Mouse (Mus musculus): ENCODE measurements around the gene Hist1h2ai. TPM values are rescaled to one million over a fixed set of nuclear protein-coding genes. Genes with fewer than 3 reads are reported as not detected.
A peak's percentile ranks its signal among the peaks of the same experiment; 100 is the strongest.
"Not testable (repeated sequence)": the region's sequence is repeated elsewhere in the genome, so short reads cannot be mapped to it uniquely, and the experiment has no call there.

Gene Hist1h2ai
- polyA plus RNA-seq, 1 experiment from 2014 or later, result 8.4 TPM

DNA sequence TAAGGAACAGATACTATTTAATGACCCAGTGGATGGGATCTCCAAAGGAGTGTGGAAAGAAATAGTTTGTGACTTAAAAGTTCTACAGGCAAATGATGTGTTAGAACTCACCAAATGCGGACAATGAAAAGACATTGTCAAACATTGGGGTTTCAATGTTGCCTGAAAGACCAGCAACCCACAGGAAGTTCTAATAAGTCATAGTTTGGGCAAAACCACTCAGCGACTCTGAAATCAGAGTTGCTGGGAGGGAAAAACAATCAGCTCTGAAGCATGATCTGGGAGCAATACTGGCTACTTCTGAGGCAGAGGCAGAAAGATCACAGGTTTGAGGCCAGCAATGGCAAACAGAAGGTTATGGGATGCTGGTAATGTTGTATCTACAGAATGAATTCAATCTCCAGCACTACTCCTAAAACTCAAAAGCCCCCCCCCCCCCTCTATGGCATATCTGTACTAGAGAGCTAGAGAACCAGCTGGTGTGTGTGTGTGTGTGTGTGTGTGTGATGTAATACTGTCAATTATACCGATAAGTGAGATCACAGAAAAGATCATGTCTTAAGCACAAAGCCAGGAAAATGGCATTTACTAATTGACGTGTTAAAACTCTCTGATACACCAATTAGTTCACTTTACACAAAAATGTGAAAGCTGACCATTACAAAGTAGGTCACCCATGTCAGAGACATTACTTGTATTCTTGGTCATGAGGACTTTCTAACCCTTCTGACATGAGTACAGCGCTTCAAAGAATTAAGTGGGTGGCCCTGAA, 33.4 kb downstream of the Hist1h2ai start:
- H3K4me1 ChIP-seq (ENCODE audit: control insufficient read depth, insufficient read depth, low read length), result peaks cover 13% of the 10 kb centered on the region
- no peaks in the 10 kb centered on the region for H3K27me3 ChIP-seq (ENCODE audit: control insufficient read depth, insufficient read depth, low read length)
- H3K9me3 ChIP-seq (replicated peaks; ENCODE audit: control insufficient read depth, low read length), result no peaks in the 10 kb centered on the region
- H3K9ac ChIP-seq (ENCODE audit: low read depth, low read length), result peak overlapping the region; percentile 72
- H3K4me2 ChIP-seq, result peak overlapping the region; percentile 79
- peak overlapping the region; percentile 57 for H3K4me3 ChIP-seq (ENCODE audit: low read depth, low read length)
- 6% methylated on average over 5 of the region's 5 CpGs for WGBS (ENCODE audit: insufficient replicate concordance)
- H3K36me3 ChIP-seq (ENCODE audit: control insufficient read depth, insufficient read depth, low read length), result no peaks in the 10 kb centered on the region
- no peak for ATAC-seq (replicated peaks; ENCODE audit: insufficient number of reproducible peaks, low FRiP score, low TSS enrichment)
- peak overlapping the region; percentile 79 for H3K27ac ChIP-seq (ENCODE audit: low read depth, low read length)

DNA sequence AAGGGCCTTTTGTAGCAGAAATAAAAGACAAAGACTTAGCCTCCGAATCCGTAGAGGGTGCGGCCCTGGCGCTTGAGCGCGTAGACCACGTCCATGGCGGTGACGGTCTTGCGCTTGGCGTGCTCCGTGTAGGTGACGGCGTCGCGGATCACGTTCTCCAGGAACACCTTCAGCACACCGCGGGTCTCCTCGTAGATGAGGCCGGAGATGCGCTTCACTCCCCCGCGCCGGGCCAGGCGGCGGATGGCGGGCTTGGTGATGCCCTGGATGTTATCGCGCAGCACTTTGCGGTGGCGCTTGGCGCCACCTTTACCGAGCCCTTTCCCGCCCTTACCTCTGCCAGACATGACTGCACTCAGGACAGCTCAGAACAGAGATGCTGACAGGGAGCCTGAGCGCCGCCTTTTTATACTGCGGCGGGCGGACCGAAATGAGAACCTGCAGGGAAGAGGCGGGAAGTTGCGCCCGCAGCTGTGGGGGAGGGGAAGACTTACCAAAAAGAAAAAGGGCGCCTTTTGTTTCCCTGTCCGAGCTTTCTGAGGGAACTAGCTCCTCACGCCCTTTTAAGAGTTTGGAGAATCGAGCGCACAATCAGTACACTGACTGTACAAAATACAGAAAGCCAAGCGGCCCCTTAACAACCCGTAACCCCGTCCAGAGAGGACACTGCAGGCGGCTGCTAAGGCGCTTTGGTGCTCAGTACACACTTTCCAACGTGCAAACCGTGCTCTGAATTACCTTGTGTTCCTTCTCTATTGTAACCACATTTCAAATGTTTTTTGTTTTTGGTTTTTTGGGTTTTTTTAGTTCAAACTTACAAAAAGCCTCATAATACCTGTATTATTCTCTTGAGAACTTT, 34.2 kb downstream of the Hist1h2ai start, which contains the start of gene Hist1h4k:
Gene Hist1h4k (minus strand): TSS at position 347 of the 859 bp plus-strand sequence.
- H3K27me3 ChIP-seq (ENCODE audit: control insufficient read depth, insufficient read depth, low read length); H3K9me3 ChIP-seq (replicated peaks; ENCODE audit: control insufficient read depth, low read length); H3K36me3 ChIP-seq (ENCODE audit: control insufficient read depth, insufficient read depth, low read length): not testable (repeated sequence)
- peak; percentile 85 for ATAC-seq (replicated peaks; ENCODE audit: insufficient number of reproducible peaks, low FRiP score, low TSS enrichment)
- WGBS (ENCODE audit: insufficient replicate concordance), result under 1% methylated on average over 45 of the region's 56 CpGs
- Histone ChIP-seq H3K4me3 (ENCODE audit: low read depth, low read length) (peak within 1 kb of the TSS; percentile 57), H3K9ac (ENCODE audit: low read depth, low read length) (peak within 1 kb of the TSS; percentile 72), H3K4me2 (peak within 1 kb of the TSS; percentile 79), H3K4me1 (ENCODE audit: control insufficient read depth, insufficient read depth, low read length) (peaks cover 13% of the 10 kb centered on the region), H3K27ac (ENCODE audit: low read depth, low read length) (peak within 1 kb of the TSS; percentile 91)

DNA sequence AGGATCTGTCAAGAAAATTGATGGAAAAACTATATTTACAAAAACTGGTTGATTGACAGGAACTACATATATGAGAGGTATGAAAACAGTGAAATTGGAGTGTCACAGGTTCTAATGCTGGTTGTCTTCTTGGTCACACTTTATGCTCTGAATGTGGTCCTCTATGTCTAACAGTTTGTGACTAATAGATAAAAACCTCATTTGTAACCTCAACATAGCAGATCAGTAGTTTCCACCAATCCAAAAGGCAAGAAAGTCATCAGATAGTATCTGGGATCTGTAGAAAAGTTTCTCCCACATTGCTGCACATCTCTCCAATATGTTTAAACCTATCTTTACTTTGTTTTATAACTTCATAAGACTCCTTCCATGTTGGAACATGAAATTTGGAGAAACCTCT, 35.2 kb downstream of the Hist1h2ai start:
- no peak overlapping the region for H3K4me2 ChIP-seq

DNA sequence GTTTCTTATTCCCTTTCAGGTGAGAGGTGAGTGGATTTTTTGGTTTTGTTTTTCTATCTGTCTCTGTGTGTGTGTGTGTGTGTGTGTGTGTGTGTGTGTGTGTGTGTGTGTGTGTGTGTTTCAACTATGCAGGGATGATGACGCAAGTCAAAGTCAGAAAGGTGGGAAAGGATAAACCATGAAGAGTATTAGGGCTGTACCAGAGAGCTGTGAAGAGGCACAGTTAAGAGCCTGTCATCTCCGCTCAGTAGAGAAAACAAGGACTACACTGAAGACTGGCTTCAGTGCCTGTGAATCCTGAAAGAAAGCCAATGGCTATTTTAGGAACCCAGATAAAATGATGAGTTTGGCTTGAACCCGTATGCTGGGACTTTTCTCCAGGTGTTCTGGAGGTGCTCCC, 35.6 kb downstream of the Hist1h2ai start:
- Histone ChIP-seq H3K4me1 (ENCODE audit: control insufficient read depth, insufficient read depth, low read length) (peaks cover 13% of the 10 kb centered on the region), H3K9ac (ENCODE audit: low read depth, low read length) (peak overlapping the region; percentile 22; the same call in 1 of the 2 replicates), H3K36me3 (ENCODE audit: control insufficient read depth, insufficient read depth, low read length) (no peaks in the 10 kb centered on the region), H3K27ac (ENCODE audit: low read depth, low read length) (peak overlapping the region; percentile 85), H3K4me3 (ENCODE audit: low read depth, low read length) (no peak overlapping the region), H3K4me2 (peak overlapping the region; percentile 62; the same call in 1 of the 2 replicates), H3K9me3 (replicated peaks; ENCODE audit: control insufficient read depth, low read length) (no peaks in the 10 kb centered on the region), H3K27me3 (ENCODE audit: control insufficient read depth, insufficient read depth, low read length) (no peaks in the 10 kb centered on the region)
- ATAC-seq (replicated peaks; ENCODE audit: insufficient number of reproducible peaks, low FRiP score, low TSS enrichment), result no peak
- WGBS (ENCODE audit: insufficient replicate concordance), result 39% methylated on average over 3 of the region's 3 CpGs

More for the DNA sequence above, 35.2 kb downstream of the Hist1h2ai start:
- no peak overlapping the region; the same call in 1 of the 2 replicates for H3K9ac ChIP-seq (ENCODE audit: low read depth, low read length)
- no peaks in the 10 kb centered on the region for H3K36me3 ChIP-seq (ENCODE audit: control insufficient read depth, insufficient read depth, low read length)
- H3K9me3 ChIP-seq (replicated peaks; ENCODE audit: control insufficient read depth, low read length), result no peaks in the 10 kb centered on the region
- H3K27me3 ChIP-seq (ENCODE audit: control insufficient read depth, insufficient read depth, low read length), result no peaks in the 10 kb centered on the region
- H3K27ac ChIP-seq (ENCODE audit: low read depth, low read length), result peak overlapping the region; percentile 85; the same call in 1 of the 2 replicates
- no peak for ATAC-seq (replicated peaks; ENCODE audit: insufficient number of reproducible peaks, low FRiP score, low TSS enrichment)
- peaks cover 13% of the 10 kb centered on the region for H3K4me1 ChIP-seq (ENCODE audit: control insufficient read depth, insufficient read depth, low read length)
- H3K4me3 ChIP-seq (ENCODE audit: low read depth, low read length), result no peak overlapping the region

DNA sequence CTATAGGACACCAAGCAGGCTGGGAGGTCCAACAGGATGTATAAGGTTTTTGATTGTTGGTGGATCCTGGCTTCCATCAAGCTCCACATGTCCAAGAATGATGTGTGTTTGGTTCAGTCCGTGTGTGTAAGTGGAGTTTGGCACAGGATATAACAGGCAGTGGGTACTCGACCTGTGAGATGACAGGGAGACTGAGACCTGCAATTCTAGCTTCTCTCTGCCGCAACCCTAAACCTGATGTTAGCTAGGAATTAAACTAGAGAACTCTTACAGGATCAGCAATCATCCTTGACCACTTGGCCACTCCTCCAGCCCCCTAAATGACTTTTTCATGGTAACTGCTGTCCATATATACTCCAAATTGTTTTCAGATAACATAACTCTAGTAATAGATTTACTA, 36.1 kb downstream of the Hist1h2ai start:
- ATAC-seq (replicated peaks; ENCODE audit: insufficient number of reproducible peaks, low FRiP score, low TSS enrichment), result no peak
- 43% methylated on average over 3 of the region's 3 CpGs for WGBS (ENCODE audit: insufficient replicate concordance)

DNA sequence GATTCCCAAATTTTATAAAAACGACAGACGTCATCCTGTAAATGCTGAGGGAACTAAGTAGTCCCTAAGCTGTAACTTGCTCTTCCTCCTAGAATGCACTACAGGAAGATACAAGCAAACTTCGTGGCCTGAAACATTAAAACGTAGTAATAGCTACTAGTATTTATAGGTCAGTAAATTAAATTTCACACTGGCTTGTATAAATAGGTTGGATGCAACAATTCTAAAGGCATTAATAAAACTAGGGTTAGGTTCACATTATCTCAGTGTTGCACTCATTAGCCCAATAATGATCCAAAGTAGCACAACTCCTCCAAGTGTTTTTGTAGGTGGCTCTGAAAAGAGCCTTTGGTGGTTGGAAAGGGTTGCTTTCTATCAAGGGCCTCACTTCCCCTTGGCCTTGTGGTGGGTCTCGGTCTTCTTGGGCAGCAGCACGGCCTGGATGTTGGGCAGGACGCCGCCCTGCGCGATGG, 36.9 kb downstream of the Hist1h2ai start:
- Histone ChIP-seq H3K36me3 (ENCODE audit: control insufficient read depth, insufficient read depth, low read length) (no peaks in the 10 kb centered on the region), H3K27me3 (ENCODE audit: control insufficient read depth, insufficient read depth, low read length) (no peaks in the 10 kb centered on the region)
- 4% methylated on average over 10 of the region's 10 CpGs for WGBS (ENCODE audit: insufficient replicate concordance)

More for the DNA sequence above, 36.1 kb downstream of the Hist1h2ai start:
- Histone ChIP-seq H3K4me3 (ENCODE audit: low read depth, low read length) (no peak overlapping the region), H3K9me3 (replicated peaks; ENCODE audit: control insufficient read depth, low read length) (no peaks in the 10 kb centered on the region), H3K9ac (ENCODE audit: low read depth, low read length) (no peak overlapping the region), H3K36me3 (ENCODE audit: control insufficient read depth, insufficient read depth, low read length) (no peaks in the 10 kb centered on the region), H3K4me1 (ENCODE audit: control insufficient read depth, insufficient read depth, low read length) (peaks cover 13% of the 10 kb centered on the region), H3K27ac (ENCODE audit: low read depth, low read length) (peak overlapping the region; percentile 85), H3K4me2 (peak overlapping the region; percentile 62), H3K27me3 (ENCODE audit: control insufficient read depth, insufficient read depth, low read length) (no peaks in the 10 kb centered on the region)

DNA sequence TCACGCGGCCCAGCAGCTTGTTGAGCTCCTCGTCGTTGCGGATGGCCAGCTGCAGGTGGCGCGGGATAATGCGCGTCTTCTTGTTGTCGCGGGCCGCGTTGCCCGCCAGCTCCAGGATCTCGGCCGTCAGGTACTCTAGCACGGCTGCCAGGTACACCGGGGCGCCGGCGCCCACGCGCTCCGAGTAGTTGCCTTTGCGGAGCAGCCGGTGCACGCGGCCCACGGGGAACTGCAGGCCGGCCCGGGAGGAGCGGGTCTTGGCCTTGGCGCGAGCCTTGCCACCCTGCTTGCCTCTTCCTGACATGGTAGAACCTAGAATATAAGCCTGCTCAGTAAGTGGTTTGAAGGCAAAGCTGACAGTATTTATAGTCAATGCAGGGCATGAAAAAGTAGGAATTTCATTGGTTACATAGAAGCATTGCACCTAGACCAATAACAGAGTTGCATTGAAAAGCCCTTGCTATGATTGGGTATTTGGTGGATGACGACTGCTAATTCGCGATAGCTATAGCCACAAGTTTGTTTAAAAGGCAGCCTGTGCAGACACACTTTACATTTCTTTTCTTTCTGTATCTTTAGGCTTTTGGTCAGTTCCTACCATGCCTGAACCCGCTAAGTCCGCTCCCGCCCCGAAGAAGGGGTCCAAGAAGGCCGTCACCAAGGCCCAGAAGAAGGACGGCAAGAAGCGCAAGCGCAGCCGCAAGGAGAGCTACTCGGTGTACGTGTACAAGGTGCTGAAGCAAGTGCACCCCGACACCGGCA, 37.5 kb downstream of the Hist1h2ai start, which contains the start of the genes Hist1h2ak and Hist1h2bn:
Gene Hist1h2ak (minus strand): TSS at position 304 of the 762 bp plus-strand sequence.
Gene Hist1h2bn (plus strand): TSS at position 600 of the 762 bp plus-strand sequence.
- H3K4me1 ChIP-seq (ENCODE audit: control insufficient read depth, insufficient read depth, low read length), result peaks cover 13% of the 10 kb centered on the region
- not testable (repeated sequence) for H3K9me3 ChIP-seq (replicated peaks; ENCODE audit: control insufficient read depth, low read length); H3K36me3 ChIP-seq (ENCODE audit: control insufficient read depth, insufficient read depth, low read length); H3K27me3 ChIP-seq (ENCODE audit: control insufficient read depth, insufficient read depth, low read length)
- peak within 1 kb of the TSS; percentile 76 for H3K9ac ChIP-seq (ENCODE audit: low read depth, low read length)
- 0% methylated on average over 36 of the region's 50 CpGs for WGBS (ENCODE audit: insufficient replicate concordance)
- H3K4me3 ChIP-seq (ENCODE audit: low read depth, low read length), result peak within 1 kb of the TSS; percentile 49
- peak; percentile 88 for ATAC-seq (replicated peaks; ENCODE audit: insufficient number of reproducible peaks, low FRiP score, low TSS enrichment)
- H3K4me2 ChIP-seq, result peak within 1 kb of the TSS; percentile 71
- peak within 1 kb of the TSS; percentile 90 for H3K27ac ChIP-seq (ENCODE audit: low read depth, low read length)

More for the DNA sequence above, 36.9 kb downstream of the Hist1h2ai start:
- Histone ChIP-seq H3K4me3 (ENCODE audit: low read depth, low read length) (peak overlapping the region; percentile 42), H3K27ac (ENCODE audit: low read depth, low read length) (peak overlapping the region; percentile 85), H3K9me3 (replicated peaks; ENCODE audit: control insufficient read depth, low read length) (no peaks in the 10 kb centered on the region), H3K4me1 (ENCODE audit: control insufficient read depth, insufficient read depth, low read length) (peaks cover 13% of the 10 kb centered on the region), H3K4me2 (peak overlapping the region; percentile 62), H3K9ac (ENCODE audit: low read depth, low read length) (peak overlapping the region; percentile 65)
- no peak; the same call in 1 of the 2 replicates for ATAC-seq (replicated peaks; ENCODE audit: insufficient number of reproducible peaks, low FRiP score, low TSS enrichment)
